Mouse (Mus musculus) liver (tissue): Measurements from ENCODE around the gene Tmem38a.
A peak's percentile ranks its signal among the peaks of the same experiment; 100 is the strongest.

ENCODE experiments used
- DNase-seq: peaks from one replicate; pipeline ENCODE4 v3.0.0-alpha.2; 2020; ENCODE audit warnings: mixed read lengths

The Tmem38a gene

GRCm38 (mm10) chr8:72571611-72572473, at the start of gene Tmem38a:
Gene Tmem38a, plus strand, starts transcription at chr8:72572055.
- DNase-seq = peak; percentile 81

- no peak for DNase-seq
Observed at GRCm38 (mm10) chr8:72532103-72532502, 39.8 kb upstream of the Tmem38a start.

GRCm38 (mm10) chr8:72534888-72535287, 37.0 kb upstream of the Tmem38a start:
- DNase-seq = no peak

DNA sequence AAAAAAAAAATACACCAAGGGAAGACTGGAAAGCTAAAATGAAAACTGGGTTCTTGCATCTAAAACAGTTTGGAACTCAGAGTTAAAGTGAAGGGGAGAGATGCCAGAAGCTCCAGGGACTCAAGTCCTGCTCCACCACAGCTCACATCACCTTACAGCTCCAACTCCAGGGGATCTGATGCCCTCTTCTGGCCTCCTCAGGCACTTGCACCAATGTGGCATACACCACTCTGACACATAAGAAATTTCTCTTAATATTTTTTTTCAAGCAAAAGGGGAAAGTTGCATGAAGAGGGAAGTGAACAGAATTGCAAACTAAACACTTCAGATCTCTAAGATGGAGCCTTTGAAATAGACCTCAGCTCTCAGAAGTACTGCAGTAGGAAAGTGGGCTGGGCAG, 32.6 kb upstream of the Tmem38a start:
- peak; percentile 11 for DNase-seq

DNA sequence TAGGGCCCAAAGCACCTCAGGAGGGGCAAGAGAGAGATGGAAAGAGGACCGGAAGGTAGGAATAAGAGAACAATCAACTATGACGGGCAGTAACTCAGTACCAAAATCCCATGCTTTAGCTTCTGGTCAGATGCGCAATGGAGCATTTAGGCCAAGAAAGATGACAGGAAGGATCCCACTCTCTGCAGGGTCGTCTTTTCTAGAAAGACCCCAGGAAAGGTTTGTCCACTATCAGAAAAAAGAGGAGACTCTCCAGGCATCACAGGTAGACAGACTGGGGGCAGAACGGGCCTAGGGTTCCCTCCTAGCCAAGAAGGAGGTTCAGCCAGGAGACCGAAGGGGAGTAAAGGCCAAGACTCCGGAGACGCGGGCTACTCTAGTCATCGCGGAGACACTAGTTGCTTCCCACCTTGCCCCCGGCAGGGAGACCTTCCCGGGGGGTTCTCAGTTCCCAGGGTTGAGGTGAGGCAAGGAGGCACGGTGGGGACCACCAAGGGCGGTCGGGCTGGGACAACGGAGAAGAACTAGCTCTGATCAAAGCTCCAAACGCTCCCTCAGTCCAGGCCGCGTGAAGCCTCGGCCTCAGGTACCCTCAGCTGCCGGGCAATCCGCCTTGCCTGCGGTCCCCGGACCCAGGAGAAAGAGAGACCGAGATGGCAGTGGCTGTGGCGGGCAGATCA, 24.6 kb upstream of the Tmem38a start:
- DNase-seq = peak; percentile 26

GRCm38 (mm10) chr8:72547802-72548643, 23.8 kb upstream of the Tmem38a start, which contains the start of gene Med26:
Gene Med26, minus strand, starts transcription at chr8:72548270.
- DNase-seq = peak; percentile 99

DNA sequence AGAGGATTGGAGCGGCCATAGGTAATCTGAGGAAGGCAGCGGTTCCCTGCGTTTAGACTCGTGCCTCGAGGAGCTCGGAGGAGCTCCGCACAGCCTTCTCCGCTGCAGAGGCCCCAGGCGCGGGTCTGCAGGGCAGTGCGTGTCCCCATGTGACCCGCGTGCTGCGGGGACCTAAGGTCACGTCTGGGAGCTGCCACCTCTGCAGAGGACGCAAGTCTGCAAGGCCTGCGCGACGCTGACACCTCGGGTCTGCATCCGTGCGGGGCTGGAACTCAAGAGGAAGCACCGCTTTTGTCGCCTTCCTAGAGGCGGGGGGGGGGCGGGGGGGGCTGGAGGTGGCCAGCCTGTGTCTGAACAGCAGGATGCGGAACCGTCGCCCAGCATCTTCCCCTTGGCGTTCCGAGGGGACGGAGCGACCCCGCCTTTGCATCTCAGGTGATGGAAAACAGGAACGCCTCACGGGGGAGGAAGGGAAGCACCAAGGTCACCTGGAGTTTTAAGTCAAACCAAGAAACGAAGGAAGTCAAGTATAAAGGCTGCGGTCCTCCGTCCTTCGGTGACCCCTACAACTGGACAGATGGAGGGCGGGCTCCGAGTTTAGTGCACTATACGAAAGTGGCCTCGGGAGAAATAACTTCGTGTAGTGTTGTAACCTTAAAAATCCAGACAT, 23.1 kb upstream of the Tmem38a start:
- DNase-seq = peak; percentile 54

DNA sequence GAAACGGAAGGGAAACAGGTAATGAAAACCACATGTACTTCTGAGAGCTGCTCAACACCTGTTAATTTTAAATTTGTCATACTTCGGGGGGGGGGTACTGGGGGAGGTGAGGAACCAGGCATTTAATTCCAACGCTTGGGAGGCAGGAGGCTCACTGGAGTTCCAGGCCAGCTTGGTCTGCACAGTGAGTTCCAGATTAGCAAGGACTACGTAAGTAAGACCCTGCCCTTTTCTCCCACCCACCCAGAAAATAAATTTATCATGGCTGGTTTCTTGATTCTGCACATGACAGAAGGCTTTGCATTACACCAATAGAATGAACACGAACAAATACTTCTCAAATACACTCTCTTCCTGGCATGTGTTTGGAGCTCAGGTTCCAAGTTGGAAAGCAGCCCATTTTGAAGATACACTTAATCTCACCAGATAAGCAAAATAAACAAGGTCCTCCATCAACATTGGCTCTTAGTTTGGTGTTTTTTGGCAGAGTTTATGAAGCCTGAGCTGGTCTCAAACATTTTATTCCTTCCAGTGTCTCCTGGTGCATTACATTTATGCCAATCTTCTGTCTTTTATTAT, 22.5 kb upstream of the Tmem38a start:
- no peak for DNase-seq

GRCm38 (mm10) chr8:72555770-72556169, 16.1 kb upstream of the Tmem38a start:
- DNase-seq = no peak

- DNase-seq = no peak
Observed at GRCm38 (mm10) chr8:72561111-72561689, 10.7 kb upstream of the Tmem38a start.

DNA sequence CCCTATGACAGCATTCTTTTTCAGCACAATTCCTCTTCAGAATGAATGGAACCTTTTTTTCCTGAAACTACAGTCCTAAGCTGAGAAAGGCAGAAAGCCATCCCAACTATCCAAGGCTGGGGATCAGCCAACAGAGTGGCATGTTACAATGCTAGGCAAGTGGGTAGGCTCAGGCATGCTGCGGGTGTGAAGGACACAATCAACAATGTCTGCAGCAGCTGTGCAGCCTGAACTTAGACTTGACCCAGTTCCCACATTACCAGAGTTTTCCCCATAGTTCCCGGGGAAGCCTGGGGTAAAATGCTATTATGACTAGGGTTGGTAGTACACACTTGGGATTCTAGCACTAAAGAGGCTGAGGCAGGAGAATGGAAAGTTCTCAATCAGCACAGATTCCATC, 5.9 kb upstream of the Tmem38a start:
- no peak for DNase-seq

DNA sequence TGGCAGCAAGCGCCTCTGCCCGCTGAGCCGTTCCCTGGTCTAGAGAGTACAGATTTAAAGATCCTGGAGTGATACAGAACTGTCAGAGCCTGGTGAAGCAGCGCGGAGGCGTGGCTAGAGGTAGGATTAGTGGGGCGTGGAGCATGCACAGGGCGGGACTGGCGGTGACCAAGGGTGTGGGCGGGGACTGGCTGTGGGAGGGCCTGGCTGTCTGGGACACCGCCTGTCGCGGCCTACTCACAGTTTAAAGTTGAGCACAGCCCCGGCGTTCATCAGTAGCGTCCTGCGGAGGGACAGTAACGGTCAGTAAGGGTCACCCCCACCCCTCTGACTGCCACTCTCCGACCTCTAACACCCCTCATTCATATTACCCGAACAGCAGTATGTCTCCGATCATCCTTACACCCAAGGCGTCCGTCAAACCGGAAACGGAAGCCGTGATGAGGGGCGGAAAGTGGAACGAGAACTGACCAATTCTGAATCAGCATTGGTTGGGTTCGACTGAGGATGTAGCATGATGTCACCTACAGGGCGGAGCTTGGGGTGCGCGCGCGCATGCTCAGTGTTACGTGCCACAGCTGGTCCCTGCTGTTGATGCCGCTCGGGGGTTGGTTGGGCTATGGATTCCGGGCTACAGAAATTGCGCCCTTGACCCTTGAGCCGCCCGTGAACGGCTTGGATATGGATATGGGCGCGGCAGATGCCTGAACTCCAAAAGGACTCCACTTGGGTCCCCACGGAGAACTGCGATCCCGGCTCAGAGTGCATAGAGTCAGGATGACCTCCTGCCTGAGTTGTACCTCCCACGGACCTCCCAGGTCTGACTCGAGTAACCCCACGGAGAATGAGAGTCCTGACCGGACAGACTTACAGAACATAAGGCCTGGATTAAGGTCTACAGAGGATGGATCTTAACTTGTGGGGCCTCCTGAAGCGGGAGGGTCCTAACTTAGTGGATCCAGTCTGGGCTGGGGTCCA, 933 bp upstream of the Tmem38a start, which contains the start of gene Smim7:
TSS of gene Smim7 (minus strand) at position 456 of the 978 bp plus-strand sequence.
- DNase-seq = peak; percentile 98

- DNase-seq = no peak
Observed at GRCm38 (mm10) chr8:72572507-72572906, 652 bp downstream of the Tmem38a start.

DNA sequence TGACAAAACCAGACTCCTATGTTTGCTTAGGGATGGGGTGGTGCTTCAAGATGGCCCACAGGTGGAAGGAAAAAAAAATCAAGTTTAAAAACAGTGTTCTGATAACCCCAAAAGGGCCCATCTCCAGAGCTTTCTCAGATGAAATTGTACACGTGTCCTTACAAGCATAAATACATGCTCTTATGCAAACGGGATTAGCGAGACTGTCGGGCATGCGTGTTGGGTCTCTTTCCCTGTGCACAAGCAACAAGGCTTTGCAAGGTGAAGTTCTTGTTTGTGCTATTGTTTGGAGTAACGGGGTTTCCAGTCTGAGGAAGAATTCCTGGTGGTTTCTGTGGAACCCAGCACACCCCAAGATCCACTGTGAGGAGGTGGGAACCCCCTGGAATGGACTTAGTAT, 1.6 kb downstream of the Tmem38a start:
- DNase-seq = no peak

- no peak for DNase-seq
Observed at GRCm38 (mm10) chr8:72575915-72576314, 4.1 kb downstream of the Tmem38a start.

- no peak for DNase-seq
Observed at GRCm38 (mm10) chr8:72577266-72577665, 5.4 kb downstream of the Tmem38a start.

- DNase-seq = no peak
Observed at GRCm38 (mm10) chr8:72577941-72578340, 6.1 kb downstream of the Tmem38a start.

DNA sequence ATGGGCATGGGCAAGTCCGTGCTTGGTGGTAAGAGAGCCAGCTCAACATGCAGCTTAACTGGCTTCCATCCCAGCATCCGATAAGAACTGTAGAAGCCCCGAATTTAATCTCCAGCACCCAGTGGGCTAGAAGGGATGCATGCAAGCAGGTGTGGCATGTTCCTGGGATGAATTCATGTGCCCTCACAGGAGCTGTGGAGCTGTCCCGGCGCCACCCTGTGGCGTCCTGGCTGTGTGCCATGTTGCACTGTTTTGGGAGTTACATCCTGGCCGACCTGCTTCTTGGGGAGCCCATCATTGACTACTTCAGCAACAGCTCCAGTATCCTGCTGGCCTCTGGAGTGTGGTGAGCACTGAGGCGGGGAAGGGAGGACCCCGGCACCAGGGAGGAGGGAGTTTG, 7.5 kb downstream of the Tmem38a start:
- DNase-seq = no peak

DNA sequence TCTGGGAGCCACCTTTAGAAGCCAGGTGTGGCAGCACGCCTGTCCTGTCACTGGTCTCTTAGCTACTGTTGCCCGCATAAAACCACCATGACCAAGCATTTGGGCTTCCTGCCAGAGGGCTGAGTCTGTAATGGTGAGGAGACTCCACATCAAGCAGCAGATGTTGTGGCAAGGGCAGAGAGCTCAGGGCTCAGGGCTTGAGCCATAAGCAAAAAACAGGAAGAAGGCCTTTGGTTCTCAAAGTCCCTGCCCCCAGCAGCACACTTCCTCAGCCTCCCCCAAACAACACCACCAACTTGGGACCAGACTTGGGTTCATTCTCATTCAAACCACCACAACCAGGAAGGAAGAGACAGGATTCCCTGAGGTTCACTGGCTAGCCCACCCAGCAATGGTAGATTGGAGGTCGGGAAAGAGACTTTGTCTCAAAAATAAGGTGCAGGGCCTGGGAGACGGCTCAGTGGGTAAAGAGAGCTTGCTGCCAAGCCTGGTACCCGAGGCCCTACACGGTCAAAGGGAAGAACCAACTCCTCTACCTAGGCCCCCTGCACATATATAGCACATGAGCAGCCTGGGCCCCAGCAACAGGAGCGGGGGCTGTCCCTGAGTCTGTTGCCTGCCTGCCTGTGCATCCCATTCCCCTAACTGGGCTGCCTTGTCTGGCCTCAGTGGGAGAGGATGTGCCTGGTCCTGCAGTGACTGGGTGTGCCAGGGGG, 11.4 kb downstream of the Tmem38a start:
- peak; percentile 38 for DNase-seq

- DNase-seq = no peak
Observed at GRCm38 (mm10) chr8:72584390-72584789, 12.5 kb downstream of the Tmem38a start.
